Mouse (Mus musculus): Measurements from ENCODE around the gene Hk1. TPM values are rescaled to one million over a fixed set of nuclear protein-coding genes. Genes with fewer than 3 reads are reported as not detected.

Hk1 gene
- total RNA-seq, 2 experiments from 2014 or later: 311 to 316 TPM

DNA sequence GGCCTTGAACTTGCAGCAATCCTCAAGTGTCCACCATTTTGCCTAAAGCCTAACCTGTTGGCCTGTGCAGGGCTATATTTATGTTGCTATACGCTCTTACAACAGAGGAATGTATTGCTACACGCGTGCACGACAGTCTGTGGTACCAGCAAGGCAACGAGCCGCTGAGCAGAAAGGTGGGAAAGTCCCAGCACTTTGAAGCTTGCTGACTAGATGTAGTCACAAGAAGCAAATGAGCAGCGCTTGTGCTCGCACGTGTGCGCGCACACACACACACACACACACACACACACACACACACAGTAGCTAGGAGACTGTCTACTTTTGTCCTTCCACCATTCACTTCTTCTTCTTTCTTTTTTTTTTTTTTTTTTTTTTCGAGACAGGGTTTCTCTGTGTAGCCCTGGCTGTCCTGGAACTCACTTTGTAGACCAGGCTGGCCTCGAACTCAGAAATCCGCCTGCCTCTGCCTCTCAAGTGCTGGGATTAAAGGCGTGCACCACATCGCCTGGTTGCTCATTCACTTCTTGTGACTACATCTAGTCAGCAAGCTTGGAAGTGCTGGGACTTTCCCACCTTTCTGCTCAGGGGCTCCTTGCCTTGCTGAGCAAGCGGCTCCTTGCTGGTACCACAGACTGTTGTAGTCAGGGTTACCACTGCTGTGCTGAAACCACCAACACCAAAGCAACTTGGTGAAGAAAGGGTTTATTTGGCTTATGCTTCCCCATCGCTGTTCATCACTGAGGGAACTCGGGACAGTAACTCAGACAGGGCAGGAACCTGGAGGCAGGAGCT lies 102.0 kb downstream of the Hk1 start:
- DNase-seq (ENCODE audit: low spot score in 2 of 2): no peak

DNA sequence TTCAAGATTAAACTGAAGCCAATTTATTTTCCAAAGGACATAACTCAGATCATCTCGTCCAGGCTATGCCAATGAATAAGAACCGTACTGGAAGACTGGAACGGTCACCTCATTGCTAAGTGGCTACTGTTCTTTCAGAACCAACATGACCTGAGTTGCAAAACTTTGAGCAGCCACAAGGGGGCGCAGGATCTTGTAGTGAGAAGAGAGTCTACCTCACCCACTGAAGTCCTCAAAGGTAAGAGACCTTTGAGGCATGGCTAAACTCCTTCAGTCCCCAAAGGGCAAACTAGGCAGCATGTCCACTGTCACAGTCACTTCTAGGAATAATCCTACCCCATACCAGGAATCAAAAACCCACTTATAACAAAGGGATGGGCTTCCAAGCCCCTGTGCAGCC lies 104.5 kb downstream of the Hk1 start:
- DNase-seq (ENCODE audit: low spot score in 2 of 2): peak; percentile 50 to 90

DNA sequence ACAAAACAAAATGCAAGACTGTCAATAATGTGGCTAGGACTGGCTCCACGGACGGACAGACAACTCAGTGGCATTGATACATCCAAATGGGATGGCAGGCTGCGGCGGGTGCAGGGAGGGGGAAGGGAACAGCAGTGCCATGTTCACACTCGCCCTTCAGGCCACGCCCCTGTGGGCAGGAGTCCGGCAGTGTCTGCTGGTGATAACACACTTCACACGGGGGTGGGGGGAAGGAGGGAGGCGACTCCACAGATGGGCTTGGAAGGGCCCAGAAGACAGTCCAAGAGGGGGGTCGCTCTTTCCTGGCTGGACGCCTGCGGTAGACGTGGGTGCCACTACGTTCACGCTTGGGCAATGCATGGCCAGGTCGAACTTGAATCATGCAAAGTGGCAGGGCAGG lies 110.4 kb downstream of the Hk1 start:
- no peak for DNase-seq (ENCODE audit: low spot score in 2 of 2)

DNA sequence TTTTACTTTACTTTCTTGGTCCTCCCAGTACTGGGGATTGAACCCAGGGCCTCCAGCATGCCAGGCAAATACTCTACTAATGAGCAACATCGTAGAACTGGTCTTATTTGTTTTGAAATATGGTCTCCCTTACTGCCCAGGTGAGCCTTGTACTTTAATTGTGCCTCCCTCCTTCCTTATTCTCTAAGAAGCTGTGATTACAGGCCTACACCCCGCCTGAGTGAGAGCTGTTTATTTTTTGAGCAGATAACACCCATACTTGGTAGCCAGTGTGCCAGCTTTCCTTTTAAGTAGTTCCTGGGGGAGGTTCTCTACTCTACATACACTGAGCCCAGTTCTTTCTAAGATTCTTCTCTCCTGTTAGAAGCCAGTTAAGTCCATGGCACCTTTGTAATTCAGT lies 115.4 kb downstream of the Hk1 start:
- no peak for DNase-seq (ENCODE audit: low spot score in 2 of 2)

DNA sequence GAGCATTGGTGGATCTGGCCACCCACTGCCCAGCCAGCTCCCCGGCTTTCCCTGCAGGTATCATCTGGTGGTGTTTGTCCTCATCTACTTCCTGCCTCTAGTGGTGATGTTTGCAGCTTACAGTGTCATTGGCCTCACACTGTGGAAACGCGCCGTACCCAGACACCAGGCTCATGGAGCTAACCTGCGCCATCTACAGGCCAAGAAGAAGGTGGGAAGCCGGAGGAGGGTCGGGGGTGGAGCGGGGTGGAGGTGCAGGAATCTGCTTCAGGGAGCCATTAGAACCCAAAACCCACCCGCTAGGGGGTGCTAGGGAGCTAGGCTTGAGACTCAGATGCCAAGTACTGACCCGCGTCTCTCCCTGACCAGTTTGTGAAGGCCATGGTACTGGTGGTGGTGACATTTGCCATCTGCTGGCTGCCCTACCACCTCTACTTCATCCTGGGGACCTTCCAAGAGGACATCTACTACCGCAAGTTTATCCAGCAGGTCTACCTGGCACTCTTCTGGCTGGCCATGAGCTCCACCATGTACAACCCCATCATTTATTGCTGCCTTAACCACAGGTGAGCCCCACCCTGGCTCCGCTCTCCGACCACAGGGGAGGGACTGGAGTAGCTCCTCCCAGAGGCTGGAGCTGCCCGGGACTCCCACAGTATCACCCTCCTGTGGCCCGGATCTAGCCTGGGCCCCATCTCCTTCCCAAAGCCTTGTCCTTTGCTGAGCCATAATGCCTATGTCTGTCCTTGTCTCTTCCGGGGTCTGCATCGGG lies 118.4 kb downstream of the Hk1 start:
- DNase-seq (ENCODE audit: low spot score in 2 of 2): peak; percentile 48 to 74

DNA sequence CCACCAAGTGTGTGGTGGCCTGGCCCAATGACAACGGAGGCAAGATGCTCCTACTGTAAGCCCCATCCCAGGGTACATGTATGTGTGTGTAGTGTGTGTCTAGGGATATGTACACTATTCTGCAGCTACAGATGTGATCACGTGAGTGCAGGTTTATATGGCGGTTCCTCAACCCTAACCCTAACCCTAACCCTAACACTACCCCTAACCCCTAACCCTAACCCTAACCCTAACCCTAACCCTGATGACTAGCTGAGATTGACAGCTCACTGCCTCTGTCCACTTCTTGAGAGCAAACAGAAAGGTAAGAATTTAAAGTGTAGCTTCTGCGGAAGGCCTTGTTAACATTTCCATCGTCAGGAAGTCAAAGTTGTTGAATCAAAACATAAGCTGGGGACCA lies 121.4 kb downstream of the Hk1 start:
- no peak for DNase-seq (ENCODE audit: low spot score in 2 of 2)

DNA sequence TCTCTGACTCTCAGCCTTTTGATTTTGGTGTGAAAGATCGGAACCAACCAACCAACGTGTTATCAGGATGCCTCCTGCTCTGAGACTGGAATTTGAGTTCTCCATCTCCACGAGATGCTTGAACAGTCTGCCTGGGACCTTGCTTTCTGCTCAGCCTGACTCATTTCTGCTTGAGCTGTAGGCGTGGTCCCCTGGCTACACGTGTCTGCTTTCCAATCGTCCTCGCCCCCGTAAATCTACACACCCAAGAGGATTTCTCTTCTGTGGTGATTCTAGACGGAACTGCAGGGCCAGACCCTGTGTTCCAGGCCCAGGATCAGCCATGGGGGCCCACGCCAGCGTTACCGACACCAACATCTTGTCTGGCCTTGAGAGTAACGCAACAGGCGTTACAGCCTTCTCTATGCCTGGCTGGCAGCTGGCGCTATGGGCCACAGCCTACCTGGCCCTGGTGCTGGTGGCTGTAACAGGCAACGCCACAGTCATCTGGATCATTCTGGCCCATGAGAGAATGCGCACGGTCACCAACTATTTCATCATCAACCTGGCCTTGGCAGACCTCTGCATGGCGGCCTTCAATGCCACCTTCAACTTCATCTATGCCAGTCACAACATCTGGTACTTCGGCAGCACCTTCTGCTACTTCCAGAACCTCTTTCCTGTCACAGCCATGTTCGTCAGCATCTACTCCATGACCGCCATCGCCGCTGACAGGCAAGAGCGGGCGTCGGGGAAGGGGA lies 127.0 kb downstream of the Hk1 start:
- no peak for DNase-seq (ENCODE audit: low spot score in 2 of 2)

DNA sequence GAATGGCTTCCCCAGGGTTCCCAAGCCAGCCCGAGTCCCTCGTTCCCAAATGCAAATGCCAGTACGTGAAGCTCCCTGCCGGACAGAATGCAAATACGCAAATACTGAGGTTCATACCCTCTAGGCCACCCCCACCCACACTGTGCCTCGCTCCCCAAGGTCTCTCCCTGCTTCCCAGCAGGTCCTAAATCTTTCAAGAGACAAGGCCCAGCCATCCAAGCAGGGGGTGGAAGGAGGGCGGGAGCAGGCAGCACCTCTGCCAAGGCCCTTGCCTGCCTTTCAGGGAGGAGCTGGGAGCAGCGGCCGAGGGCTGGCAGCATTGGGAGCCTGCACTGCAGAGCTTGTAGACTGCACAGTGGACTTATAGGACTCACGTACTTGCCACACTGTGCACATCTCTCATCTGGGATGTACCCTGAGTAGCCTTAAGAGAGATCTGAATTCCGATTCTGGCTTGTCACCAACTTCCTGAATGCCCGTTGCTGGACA lies 127.7 kb downstream of the Hk1 start, which contains the start of gene Tacr2:
Tacr2 (plus strand) TSS at position 439 of the 489 bp plus-strand sequence.
- DNase-seq (ENCODE audit: low spot score in 2 of 2): no peak

DNA sequence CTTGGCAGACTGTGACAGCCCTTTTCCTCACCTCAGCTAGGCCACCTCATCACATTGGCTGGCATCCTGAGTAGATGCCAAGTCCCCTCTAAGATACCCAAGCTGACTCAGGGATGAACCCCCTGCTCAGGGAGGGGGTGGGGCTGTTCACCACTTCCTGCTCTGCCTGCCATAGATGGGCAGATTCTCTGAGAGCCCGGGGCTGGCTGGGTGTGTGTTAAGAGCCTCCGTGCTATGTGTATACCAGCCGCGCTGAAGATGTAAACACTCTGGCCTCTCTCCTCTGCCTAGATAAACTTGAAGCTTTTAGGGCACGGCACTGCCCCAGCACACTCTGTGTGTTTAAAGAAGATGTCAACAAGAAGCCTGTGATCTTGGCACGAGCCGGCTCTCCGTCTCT lies 131.9 kb downstream of the Hk1 start:
- no peak for DNase-seq (ENCODE audit: low spot score in 2 of 2)

DNA sequence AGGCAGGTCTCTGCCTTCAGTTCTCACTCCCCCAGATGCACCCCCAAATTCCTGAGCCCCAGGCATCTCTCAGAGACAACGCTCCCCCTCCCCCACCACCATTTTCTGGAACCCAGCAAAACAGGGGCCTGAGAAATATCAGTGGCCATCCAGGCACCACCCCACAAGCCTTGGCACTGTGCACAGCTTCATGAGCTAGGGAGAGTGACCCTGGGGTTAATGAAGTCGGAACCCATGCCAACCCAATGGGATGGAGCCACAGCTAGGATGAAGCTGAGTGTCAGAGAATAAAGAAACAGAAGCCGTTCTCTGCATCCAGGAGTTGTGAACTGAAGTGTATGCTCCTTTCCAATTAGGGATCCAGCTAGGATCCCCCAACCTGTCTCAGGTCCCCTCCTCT lies 132.6 kb downstream of the Hk1 start:
- no peak for DNase-seq (ENCODE audit: low spot score in 2 of 2)

DNA sequence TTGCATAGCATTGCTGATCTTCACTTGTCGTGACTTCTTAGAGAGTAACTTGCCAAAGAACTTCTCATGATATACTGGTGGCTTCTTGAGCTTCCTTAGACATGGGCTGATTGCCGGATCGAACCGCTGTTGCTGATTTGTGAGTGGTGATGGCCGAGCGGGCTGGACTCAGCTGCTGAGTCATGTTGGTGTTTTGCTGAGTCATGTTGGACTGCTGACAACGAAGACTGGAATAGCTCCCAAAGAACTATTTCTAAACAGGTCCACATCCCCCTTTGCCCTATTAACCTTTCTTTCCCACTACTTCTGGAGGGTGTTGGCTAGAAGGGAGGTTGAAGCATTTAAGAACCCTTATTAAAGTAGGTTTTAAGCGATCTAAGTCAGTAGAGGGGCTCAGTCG lies 135.6 kb downstream of the Hk1 start:
- no peak for DNase-seq (ENCODE audit: low spot score in 2 of 2)

DNA sequence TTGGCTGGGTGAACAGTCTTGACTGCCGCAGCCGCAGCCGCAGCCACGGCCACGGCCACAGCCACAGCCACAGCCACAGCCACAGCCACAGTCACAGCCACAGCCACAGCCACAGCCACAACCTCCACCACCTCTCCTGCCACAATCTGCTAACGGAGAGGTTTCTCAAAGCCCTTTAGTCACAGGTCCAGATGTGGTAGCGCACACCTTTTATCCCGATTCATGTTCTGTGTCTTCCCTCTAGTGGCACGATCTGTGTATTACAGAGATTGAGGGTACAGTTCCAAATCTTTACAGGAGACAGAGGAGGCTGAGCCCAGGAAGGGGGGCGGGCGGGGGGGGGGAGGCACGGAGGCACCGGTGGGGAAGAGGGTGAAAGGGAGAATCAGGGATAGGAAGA lies 136.8 kb downstream of the Hk1 start:
- DNase-seq (ENCODE audit: low spot score in 2 of 2): peak in 1 of 2 experiments; percentile 78

DNA sequence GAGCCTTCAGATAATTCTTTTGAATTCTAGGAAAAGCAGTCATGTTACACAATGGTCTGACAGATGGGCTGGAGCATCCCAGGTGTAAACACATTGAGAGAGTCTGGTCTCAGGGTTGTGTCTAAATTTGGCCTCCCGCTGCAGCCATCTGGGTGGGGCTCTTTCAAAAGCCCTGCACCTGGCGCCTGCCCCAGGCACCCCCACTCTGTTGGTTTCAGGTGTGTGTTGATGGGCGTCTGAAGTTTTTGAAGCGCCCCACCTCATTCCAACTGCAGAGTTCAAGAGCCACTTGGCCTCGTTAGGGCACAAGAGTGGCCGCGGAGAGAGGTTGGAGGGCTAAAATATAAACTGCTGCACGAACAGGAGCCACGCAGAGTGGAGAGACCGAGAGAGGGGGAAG lies 137.3 kb downstream of the Hk1 start:
- no peak for DNase-seq (ENCODE audit: low spot score in 2 of 2)

DNA sequence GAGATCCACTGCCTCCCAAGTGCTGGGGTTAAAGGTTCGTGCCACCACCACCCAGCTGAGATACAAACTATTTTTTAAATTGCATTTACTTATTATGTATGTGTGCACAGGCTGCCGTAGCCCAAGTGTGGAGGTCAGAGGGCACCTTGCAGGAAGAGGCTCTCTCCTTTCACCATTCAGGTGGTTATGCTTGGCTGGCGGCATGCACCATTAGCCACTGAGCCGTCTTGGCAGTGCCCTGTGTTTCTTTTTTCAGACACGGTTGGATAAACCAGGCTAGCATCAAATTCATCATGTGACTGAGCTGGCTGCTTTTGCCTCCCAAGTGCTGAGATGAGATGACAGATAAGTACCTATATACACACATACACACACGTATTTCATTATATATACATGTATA lies 140.4 kb downstream of the Hk1 start:
- no peak for DNase-seq (ENCODE audit: low spot score in 2 of 2)

DNA sequence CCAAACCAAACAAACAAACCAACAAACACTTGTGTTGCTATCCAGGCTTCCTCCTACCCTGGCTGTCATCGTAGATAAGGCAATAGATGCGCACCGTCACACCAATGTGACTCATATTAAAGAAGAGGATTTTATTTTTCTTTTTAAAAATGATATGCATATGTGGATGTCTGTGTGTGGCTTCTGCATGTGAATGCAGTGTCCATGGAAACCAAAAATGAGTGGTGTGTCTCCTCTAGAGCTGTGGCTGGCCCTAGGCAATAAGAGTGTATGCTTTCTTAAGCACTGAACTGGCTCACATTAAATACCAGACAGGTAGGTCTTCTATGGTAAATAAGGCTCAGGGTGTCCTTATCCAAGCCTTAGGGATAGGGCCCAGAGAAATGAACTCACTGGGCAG lies 141.0 kb downstream of the Hk1 start:
- no peak for DNase-seq (ENCODE audit: low spot score in 2 of 2)

DNA sequence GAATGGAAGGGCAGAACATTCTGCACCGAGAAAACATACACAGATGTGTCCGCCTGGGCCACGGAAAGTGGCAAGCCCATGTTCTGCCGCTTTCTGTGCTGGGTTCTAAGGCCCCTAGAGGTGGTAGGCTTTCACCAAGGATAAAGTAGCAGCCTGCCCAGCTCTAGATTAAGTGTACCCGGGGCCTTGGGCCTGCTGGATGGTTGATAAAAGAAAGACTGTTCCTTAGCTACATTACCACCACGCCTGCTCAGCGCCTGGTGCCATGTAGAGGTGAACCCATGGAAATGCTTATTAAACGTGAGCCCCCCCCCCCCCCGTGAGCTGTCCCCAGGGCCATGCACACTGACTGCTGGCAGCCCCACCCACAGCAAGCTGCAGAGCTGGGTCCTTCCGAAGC lies 142.5 kb downstream of the Hk1 start:
- no peak for DNase-seq (ENCODE audit: low spot score in 2 of 2)

DNA sequence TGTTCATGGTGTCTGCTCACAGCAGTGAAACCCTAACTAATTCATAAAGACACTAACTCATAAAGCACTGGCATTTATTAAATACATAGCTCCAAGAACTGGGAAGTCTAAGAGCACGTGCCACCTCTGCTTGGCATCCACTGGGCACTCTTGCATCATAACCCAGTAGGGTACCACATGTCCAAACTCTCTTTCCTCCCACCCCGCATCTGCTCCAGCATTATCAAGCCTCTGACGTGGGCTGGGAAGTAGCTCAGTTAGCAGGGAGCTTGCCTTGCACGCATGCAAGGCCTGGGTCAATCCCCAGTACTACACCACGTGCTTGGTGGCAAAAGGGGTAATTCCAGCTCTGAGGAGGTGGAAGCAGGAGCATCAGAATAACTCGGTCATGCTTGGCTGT lies 143.5 kb downstream of the Hk1 start:
- DNase-seq (ENCODE audit: low spot score in 2 of 2): peak; percentile 19 to 58

DNA sequence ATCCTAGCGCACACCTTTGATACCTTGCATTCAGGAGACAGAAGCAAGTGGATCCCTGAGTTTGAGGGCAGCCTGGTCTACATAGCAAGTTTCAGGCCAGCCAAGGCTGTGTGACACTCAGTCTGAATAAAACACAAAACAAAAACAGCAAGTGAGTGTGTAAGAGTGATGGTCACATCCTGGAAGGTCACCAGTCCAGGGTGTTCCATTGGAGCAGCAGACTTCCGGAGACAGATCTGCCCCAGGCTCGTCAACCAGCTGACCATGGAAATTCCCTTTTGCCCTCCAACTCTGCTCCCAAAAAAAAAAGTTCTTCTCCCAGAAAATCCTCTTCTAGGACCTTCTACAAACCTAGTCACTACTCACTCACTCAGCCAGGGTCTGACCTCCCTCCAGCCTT lies 147.9 kb downstream of the Hk1 start:
- no peak for DNase-seq (ENCODE audit: low spot score in 2 of 2)

DNA sequence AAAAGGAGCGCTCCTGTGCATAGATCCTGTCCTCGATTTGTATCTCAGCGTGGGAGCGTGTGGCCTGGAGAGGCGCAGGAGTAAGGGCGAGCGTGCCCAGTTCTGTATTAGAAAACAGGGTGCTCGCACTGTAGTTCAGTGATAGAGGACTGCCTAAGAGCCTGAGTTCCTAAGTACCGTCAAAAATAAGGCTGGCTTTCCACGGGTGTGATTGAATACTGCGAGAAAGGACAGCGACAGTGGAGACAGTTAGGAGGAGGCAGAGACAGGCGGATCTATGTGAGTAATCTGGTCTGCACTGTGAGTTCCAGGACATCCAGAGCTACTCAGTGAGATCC lies 148.3 kb downstream of the Hk1 start:
- no peak for DNase-seq (ENCODE audit: low spot score in 2 of 2)

DNA sequence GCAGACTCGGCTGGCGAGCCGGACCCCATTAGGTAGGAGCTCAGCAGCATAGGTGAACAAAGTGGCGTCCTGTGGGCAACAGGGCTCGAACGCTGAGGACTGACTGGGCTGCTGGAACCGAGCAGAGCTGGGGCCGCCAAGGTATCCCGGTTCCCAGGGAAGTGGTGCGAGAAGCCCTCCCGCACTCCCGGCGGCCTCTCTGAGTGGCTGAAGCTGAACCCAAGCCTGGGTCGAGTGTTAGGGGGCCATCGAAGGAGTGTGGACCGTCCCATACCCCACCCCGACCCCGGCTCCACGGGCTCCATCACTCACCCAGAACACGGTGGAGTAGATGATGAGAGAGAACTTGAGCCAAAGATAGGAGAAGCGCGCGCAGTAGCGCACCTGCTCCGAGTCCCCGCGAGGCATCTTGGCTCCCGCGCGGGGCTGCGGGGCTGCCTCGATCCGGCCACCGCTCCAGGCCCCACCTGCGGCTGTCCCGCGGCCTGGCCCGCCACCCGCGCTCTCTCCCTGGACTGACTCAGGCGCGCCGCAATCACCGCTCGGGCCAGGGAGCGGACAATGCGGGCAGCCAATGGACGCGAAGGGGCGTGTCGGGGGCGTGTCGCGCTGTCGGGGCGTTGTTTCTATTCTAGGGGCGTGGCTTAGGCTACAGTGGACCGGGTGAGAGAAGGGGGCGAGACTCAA lies 148.9 kb downstream of the Hk1 start, which contains the start of gene Tspan15:
Tspan15 (minus strand) TSS at position 544 of the 687 bp plus-strand sequence.
- peak; percentile 86 to 91 for DNase-seq (ENCODE audit: low spot score in 2 of 2)

DNA sequence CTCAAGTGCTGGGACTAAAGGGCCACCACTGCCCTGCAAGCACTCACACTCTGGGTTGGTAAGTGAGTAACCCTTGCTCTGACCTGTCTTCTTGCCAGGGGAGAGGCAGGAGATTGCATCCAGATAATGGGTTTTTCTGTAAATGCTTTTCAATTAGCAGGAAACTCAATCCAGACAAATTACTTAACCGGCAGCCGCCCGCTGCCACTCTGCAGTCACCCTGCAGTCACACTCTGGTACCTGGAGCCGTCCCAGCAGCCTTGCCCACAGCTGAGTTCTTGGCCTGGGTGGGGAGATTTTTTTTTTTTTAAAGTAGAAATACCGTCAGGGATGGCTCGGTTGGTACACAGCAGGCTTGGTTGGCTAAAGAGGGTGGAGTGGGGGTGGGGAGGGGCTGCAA lies 151.6 kb downstream of the Hk1 start:
- no peak for DNase-seq (ENCODE audit: low spot score in 2 of 2)

Measured in layer of hippocampus, adult 18-20 months (tissue).